ENCODE assay signal across 15 mouse cellular contexts in genomic region chr3:20145696-20146113, GRCm38 (mm10). TPM values are rescaled to one million over a fixed set of nuclear protein-coding genes. Genes with fewer than 3 reads are reported as not detected.
DNase-seq lines count a peak whose midpoint lies in the region; ATAC-seq and TF ChIP-seq lines count a peak whose summit lies in the region.
"Had no signal": no experiment of that assay in that cellular context is flagged by ENCODE, and none has a peak within 500 bp of the region (broad histone marks: within the 10 kb centered on the region; RNA-seq: fewer than 3 reads in every experiment).

No protein-coding gene starts in this region.

- H3K4me1 ChIP-seq in heart, embryonic 12.5 days (replicated peaks): peaks cover 58% of the 10 kb centered on the region
- H3K4me1 ChIP-seq in lung, embryonic 16.5 days (replicated peaks; ENCODE audit: control insufficient read depth, insufficient read depth, low read length): peaks cover 10% of the 10 kb centered on the region
- peaks cover 2% of the 10 kb centered on the region for H3K4me1 ChIP-seq in lung, adult 2 months (ENCODE audit: control insufficient read depth, insufficient read depth, low read length)

- no peak overlapping the region for H3K9ac ChIP-seq in heart, embryonic 12.5 days
- no peak overlapping the region for H3K9ac ChIP-seq in lung, embryonic 16.5 days (ENCODE audit: low read length)
- H3K9ac ChIP-seq: limb, embryonic 13.5 days had no signal

- no peak for TF ChIP-seq CTCF in lung, adult 2 months (IDR thresholded peaks at IDR 0.05; ENCODE audit: insufficient read depth, low read length)

- peaks cover 45% of the 10 kb centered on the region for H3K36me3 ChIP-seq in heart, embryonic 12.5 days
- peaks cover 16% of the 10 kb centered on the region; the same call in 1 of the 2 replicates for H3K36me3 ChIP-seq in lung, embryonic 16.5 days (ENCODE audit: control insufficient read depth, insufficient read depth, low read length)

- ATAC-seq in heart, embryonic 12.5 days (ENCODE audit: insufficient number of reproducible peaks, low FRiP score): peak; percentile 68
- ATAC-seq in lung, embryonic 16.5 days (ENCODE audit: low read depth): peak; percentile 80
- ATAC-seq in megakaryocyte progenitor cell, adult 5-6 weeks (replicated peaks; ENCODE audit: poor library complexity): 0 out of 2 replicates have a peak, but pooled peaks have one; percentile 14
- ATAC-seq: intestine, embryonic 16.5 days; Patski had no signal

- H3K4me2 ChIP-seq in heart, embryonic 12.5 days: no peak overlapping the region
- no peak overlapping the region for H3K4me2 ChIP-seq in lung, embryonic 16.5 days (ENCODE audit: low read depth, low read length)
- H3K4me2 ChIP-seq: limb, embryonic 13.5 days had no signal

- TF ChIP-seq POLR2A in lung, adult 2 months (IDR thresholded peaks at IDR 0.05; ENCODE audit: borderline replicate concordance, extremely low read depth, low read depth, low read length): no peak

- H3K4me3 ChIP-seq in heart, embryonic 12.5 days: no peak overlapping the region
- no peak overlapping the region for H3K4me3 ChIP-seq in lung, embryonic 16.5 days (ENCODE audit: low read length)
- H3K4me3 ChIP-seq in lung, adult 2 months (replicated peaks; ENCODE audit: extremely low read depth, low read depth, low read length): no peak overlapping the region
- H3K4me3 ChIP-seq: limb, embryonic 13.5 days; midbrain, embryonic 10.5 days had no signal

- no peak for DNase-seq in heart, postnatal 4 days
- DNase-seq in lung, adult 2 months: no peak
- peak; percentile 48 for DNase-seq in embryo, embryonic 10.5 days (ENCODE audit: low spot score)
- no peak for DNase-seq in thymus, postnatal 36 days
- no peak for DNase-seq in right cerebral cortex, postnatal 10 days (ENCODE audit: low spot score in 2 of 2)
- DNase-seq: cerebellum, postnatal 14 days; kidney, postnatal 25 days; layer of hippocampus, postnatal 36 days had no signal

- H3K27ac ChIP-seq in heart, embryonic 12.5 days (ENCODE audit: poor library complexity, severe bottlenecking): peak overlapping the region; percentile 83
- no peak overlapping the region for H3K27ac ChIP-seq in lung, embryonic 16.5 days (ENCODE audit: low read length)
- H3K27ac ChIP-seq: limb, embryonic 13.5 days; midbrain, embryonic 10.5 days had no signal

- WGBS in heart, embryonic 12.5 days: 10% methylated on average over 1 of the region's 1 CpGs
- WGBS in lung, embryonic 16.5 days: 30% methylated on average over 1 of the region's 1 CpGs
- WGBS in lung, adult 2 months: 78% methylated on average over 1 of the region's 1 CpGs

- no peaks in the 10 kb centered on the region for H3K27me3 ChIP-seq in heart, embryonic 12.5 days (replicated peaks)
- H3K27me3 ChIP-seq in lung, embryonic 16.5 days (ENCODE audit: control insufficient read depth, insufficient read depth, low read depth, low read length): no peaks in the 10 kb centered on the region
- H3K27me3 ChIP-seq: limb, embryonic 13.5 days; Patski had no signal

- H3K9me3 ChIP-seq in heart, embryonic 12.5 days (replicated peaks): no peaks in the 10 kb centered on the region
- no peaks in the 10 kb centered on the region for H3K9me3 ChIP-seq in lung, embryonic 16.5 days (ENCODE audit: control insufficient read depth, low read length)
- H3K9me3 ChIP-seq: limb, embryonic 13.5 days; midbrain, embryonic 10.5 days had no signal

RNA-seq across cellular contexts. Expression of gene Gyg, which starts 9.4 kb away (rescaled TPM):
- polyA plus RNA-seq in heart, embryonic 12.5 days (2016; fragmentation: Nextera tagmentation; extraction: Ambion mirVana): 687 and 707 TPM in 2 replicates
- 100 to 1,000 TPM; 226 to 231 TPM for total RNA-seq in heart, postnatal 4 days (2021)
- 336 and 351 TPM in 2 replicates for polyA plus RNA-seq in lung, embryonic 16.5 days (2015; fragmentation: Nextera tagmentation; extraction: Ambion mirVana)
- polyA plus RNA-seq in lung, adult 2 months (2012; rRNA removed): 52.8 and 99.0 TPM in 2 replicates
- total RNA-seq in megakaryocyte progenitor cell, adult 5-6 weeks (2015): 156 and 166 TPM in 2 replicates
- 42.3 and 48.5 TPM in 2 replicates for total RNA-seq in megakaryocyte progenitor cell, adult 5-6 weeks (2017)

Comparison
In these comparisons a context has a peak if more than half of its experiments do, and no peak if none do; other contexts are left out.
1. ATAC-seq: peak in every context shown above with its lines; median percentile 80 in lung, embryonic 16.5 days; 68 in heart, embryonic 12.5 days; 14 in megakaryocyte progenitor cell, adult 5-6 weeks.